Mouse (Mus musculus) ES-Bruce4 (cell line): Measurements from ENCODE around the gene Ust. TPM values are rescaled to one million over a fixed set of nuclear protein-coding genes. Genes with fewer than 3 reads are reported as not detected.

Experiments
- H3K27ac ChIP-seq: 2 replicates; pipeline ENCODE4 v1.5.1; 2012; ENCODE audit warnings: low read length, inconsistent platforms; ENCODE audit not compliant: insufficient read depth
- H3K27me3 ChIP-seq: 2 replicates; pipeline ENCODE4 v1.6.1; 2012; ENCODE audit warnings: mild to moderate bottlenecking, low read length, inconsistent platforms; ENCODE audit not compliant: control insufficient read depth, poor library complexity, insufficient read depth, severe bottlenecking
- H3K36me3 ChIP-seq: 2 replicates; pipeline ENCODE4 v1.6.1; 2012; ENCODE audit warnings: inconsistent platforms, mild to moderate bottlenecking, low read length, moderate library complexity; ENCODE audit not compliant: control insufficient read depth, poor library complexity, insufficient read depth, severe bottlenecking
- H3K4me1 ChIP-seq: one replicate; pipeline ENCODE4 v1.8.1; 2011; ENCODE audit warnings: low read length; ENCODE audit not compliant: control insufficient read depth, insufficient read depth
- H3K4me3 ChIP-seq: 2 replicates; pipeline ENCODE4 v1.5.1; 2011; ENCODE audit warnings: low read depth, mild to moderate bottlenecking, low read length
- H3K9ac ChIP-seq: 2 replicates; pipeline ENCODE4 v1.6.1; 2012; ENCODE audit warnings: low read depth, mild to moderate bottlenecking, inconsistent platforms; ENCODE audit not compliant: poor library complexity, severe bottlenecking
- H3K9me3 ChIP-seq: replicated peaks from 2 replicates; pipeline ENCODE4 v1.6.1; 2012; ENCODE audit warnings: mild to moderate bottlenecking, low read length, inconsistent platforms; ENCODE audit not compliant: control insufficient read depth, poor library complexity, insufficient read depth, severe bottlenecking
- CTCF ChIP-seq: IDR thresholded peaks from one replicate; pipeline ENCODE4 v1.8.1; 2011; ENCODE audit warnings: low read depth, low read length
- EP300 ChIP-seq: IDR thresholded peaks from 2 replicates; pipeline ENCODE4 v1.6.1; 2011; ENCODE audit warnings: low read depth, low read length; ENCODE audit not compliant: insufficient read depth
- POLR2A ChIP-seq: IDR thresholded peaks from one replicate; pipeline ENCODE4 v1.8.1; 2011; ENCODE audit warnings: low read length; ENCODE audit not compliant: insufficient read depth
- polyA plus RNA-seq: library from polyadenylated mRNA; stranded (reverse); fragments of >200 nt; gene quantifications from 2 replicates; pipeline ENCODE4 v1.2.4, GENCODE M21; 2011; ENCODE audit warnings: low read depth; ENCODE audit not compliant: missing spikeins, insufficient read depth, insufficient read length

The Ust gene
- polyA plus RNA-seq, 1 experiment, result 0.99 TPM

- TF ChIP-seq POLR2A, result no peak
- no peak for TF ChIP-seq CTCF
- TF ChIP-seq EP300, result no peak
- Histone ChIP-seq H3K36me3 (no peaks in the 10 kb centered on the region), H3K4me3 (no peak overlapping the region)
Measured at GRCm38 (mm10) chr10:8364182-8364581, 154.4 kb downstream of the Ust start.

GRCm38 (mm10) chr10:8363281-8363680, 155.3 kb downstream of the Ust start:
- Histone ChIP-seq H3K9me3 (no peaks in the 10 kb centered on the region; the same call in 1 of the 2 replicates), H3K9ac (no peak overlapping the region), H3K27me3 (no peaks in the 10 kb centered on the region), H3K4me1 (no peaks in the 10 kb centered on the region), H3K27ac (no peak overlapping the region), H3K4me3 (no peak overlapping the region), H3K36me3 (no peaks in the 10 kb centered on the region)
- TF ChIP-seq EP300, result no peak
- no peak for TF ChIP-seq CTCF
- no peak for TF ChIP-seq POLR2A

More at GRCm38 (mm10) chr10:8364182-8364581, 154.4 kb downstream of the Ust start:
- H3K9ac ChIP-seq, result no peak overlapping the region
- H3K4me1 ChIP-seq, result no peaks in the 10 kb centered on the region
- H3K27ac ChIP-seq, result no peak overlapping the region
- no peaks in the 10 kb centered on the region for H3K27me3 ChIP-seq
- H3K9me3 ChIP-seq, result no peaks in the 10 kb centered on the region

GRCm38 (mm10) chr10:8358286-8359045, 160.2 kb downstream of the Ust start:
- no peaks in the 10 kb centered on the region for H3K27me3 ChIP-seq
- H3K9ac ChIP-seq, result no peak overlapping the region
- H3K4me3 ChIP-seq, result no peak overlapping the region
- TF ChIP-seq CTCF (no peak), EP300 (no peak), POLR2A (no peak)
- peaks cover 6% of the 10 kb centered on the region; the same call in 1 of the 2 replicates for H3K9me3 ChIP-seq
- H3K4me1 ChIP-seq, result no peaks in the 10 kb centered on the region
- no peak overlapping the region for H3K27ac ChIP-seq
- H3K36me3 ChIP-seq, result no peaks in the 10 kb centered on the region

GRCm38 (mm10) chr10:8353534-8353933, 165.1 kb downstream of the Ust start:
- TF ChIP-seq POLR2A, result no peak
- TF ChIP-seq EP300, result no peak
- TF ChIP-seq CTCF, result no peak
- Histone ChIP-seq H3K27me3 (no peaks in the 10 kb centered on the region), H3K27ac (no peak overlapping the region), H3K4me3 (no peak overlapping the region), H3K4me1 (no peaks in the 10 kb centered on the region), H3K9ac (no peak overlapping the region), H3K36me3 (no peaks in the 10 kb centered on the region), H3K9me3 (peaks cover 10% of the 10 kb centered on the region; the same call in 1 of the 2 replicates)

GRCm38 (mm10) chr10:8350626-8351025, 168.0 kb downstream of the Ust start:
- H3K36me3 ChIP-seq, result no peaks in the 10 kb centered on the region
- peaks cover 10% of the 10 kb centered on the region; the same call in 1 of the 2 replicates for H3K9me3 ChIP-seq
- TF ChIP-seq CTCF (no peak), EP300 (no peak), POLR2A (no peak)
- H3K9ac ChIP-seq, result no peak overlapping the region
- no peak overlapping the region for H3K27ac ChIP-seq
- no peaks in the 10 kb centered on the region for H3K4me1 ChIP-seq
- H3K4me3 ChIP-seq, result no peak overlapping the region
- H3K27me3 ChIP-seq, result no peaks in the 10 kb centered on the region; the same call in 1 of the 2 replicates

GRCm38 (mm10) chr10:8347497-8347896, 171.1 kb downstream of the Ust start:
- H3K27ac ChIP-seq, result no peak overlapping the region
- no peaks in the 10 kb centered on the region; the same call in 1 of the 2 replicates for H3K27me3 ChIP-seq
- H3K4me1 ChIP-seq, result no peaks in the 10 kb centered on the region
- H3K36me3 ChIP-seq, result no peaks in the 10 kb centered on the region
- TF ChIP-seq CTCF, result no peak
- TF ChIP-seq EP300, result no peak
- no peak for TF ChIP-seq POLR2A
- H3K4me3 ChIP-seq, result no peak overlapping the region
- 0 out of 2 replicates have a peak, but pooled peaks cover 4% of the 10 kb centered on the region for H3K9me3 ChIP-seq
- no peak overlapping the region for H3K9ac ChIP-seq
